Mouse (Mus musculus): ENCODE measurements at regions not wholly inside any gene's neighbourhood (a gene's known extent, or its start where the extent isn't known, plus 50 kb on each side); places are given as distances from the start of the nearest gene placed in this dataset.
"Not testable (repeated sequence)": the region's sequence is repeated elsewhere in the genome, so short reads cannot be mapped to it uniquely, and the experiment has no call there.

DNA sequence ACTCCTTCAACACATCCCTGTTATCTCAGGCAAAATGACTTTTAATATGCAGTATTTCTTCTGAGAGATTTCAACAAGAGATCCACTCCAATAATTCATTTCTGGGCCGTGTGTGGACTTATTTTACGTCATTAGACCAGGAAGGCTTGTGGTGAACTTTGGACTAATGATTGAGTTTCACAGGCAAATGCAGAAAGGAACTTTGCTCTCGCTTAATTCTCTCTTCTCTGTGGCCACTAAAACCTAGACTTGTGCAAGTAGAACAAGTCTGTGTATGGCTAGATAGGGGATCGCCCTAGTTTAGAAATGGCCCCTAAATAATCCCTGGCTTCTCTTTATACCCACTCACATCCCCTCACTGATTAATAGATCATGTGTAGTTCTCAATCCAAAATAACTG, 50.6 kb upstream of the Ppp1r12a start:
- no peak for DNase-seq (ENCODE audit: low spot score in 2 of 2)

DNA sequence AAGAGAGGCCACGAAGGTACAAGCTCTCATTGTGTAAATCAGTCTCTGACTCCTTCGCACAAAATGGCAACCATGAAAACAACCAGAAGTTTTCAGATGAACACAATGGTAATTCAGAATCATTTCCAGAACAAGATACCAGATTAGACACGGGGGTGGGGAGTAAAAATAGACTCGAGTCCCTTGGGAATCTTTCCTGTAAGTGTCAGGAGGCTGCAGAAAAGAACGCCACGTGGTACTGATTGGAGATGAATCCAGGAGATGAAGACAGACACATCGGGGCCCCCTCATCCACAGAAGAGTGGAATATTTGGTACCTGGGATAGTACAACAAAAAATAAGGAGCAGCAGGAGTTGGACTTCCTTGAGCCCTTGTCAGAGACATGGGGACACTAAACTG, 51.1 kb upstream of the Ppp1r12a start:
- peak in 1 of 2 experiments; percentile 27 for DNase-seq (ENCODE audit: low spot score in 2 of 2)

DNA sequence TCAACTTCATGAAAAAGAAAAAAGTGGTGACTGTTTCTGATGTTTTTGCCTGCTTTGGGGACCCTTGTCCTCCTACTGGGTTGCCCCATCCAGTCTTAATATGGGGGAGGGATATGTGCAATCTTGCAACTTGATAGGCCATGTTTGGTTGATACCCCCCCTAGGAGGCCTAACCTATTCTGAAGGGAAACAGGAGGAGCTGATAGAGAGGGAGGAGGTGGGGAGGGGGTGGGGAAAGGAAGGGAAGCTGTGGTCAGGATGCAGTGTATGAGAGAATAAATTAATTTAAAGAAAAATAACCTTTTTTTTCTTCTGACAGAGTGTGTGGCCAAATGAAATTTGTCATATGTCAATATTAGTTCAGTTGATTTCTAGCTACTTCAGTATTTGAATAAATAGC, 51.8 kb upstream of the Ppp1r12a start:
- no peak for DNase-seq (ENCODE audit: low spot score in 2 of 2)

DNA sequence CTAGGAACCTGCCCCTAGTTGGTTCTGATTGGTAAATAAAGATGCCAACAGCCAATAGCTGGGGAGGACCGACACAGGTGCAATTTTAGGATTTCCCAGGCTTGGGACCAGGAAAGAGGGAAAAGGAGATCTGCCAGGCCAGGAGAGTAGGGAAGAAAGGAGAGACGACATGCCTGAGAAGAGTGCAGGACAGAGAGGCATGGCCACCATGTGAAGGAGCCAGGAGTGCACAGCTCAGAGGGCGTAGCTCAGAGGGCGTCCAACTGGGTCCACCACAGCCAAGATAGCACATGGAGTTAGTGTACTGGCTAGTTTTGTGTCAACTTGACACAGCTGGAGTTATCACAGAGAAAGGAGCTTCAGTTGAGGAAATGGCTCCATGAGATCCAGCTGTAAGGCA, 53.5 kb upstream of the Ppp1r12a start:
- DNase-seq (ENCODE audit: low spot score in 2 of 2) = not testable (repeated sequence)

DNA sequence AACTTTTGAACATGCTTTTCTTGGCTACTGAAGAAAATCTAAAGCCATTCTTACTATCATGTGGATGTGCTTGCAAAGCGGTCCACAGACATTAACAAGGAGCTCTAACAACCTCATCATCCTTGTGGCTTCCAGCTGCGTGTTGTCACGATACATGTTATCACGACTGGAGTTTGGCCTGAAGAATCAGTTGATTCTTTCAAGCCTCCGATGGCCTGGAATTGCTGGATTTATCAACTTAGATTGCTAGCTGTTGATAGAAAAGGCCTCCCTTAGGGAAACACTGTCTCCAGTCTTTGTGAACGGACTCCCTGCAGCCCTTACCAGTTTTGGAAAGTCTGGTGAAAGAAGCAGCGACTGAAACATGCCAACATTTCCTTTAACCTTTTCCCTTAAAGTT, 60.5 kb upstream of the Ppp1r12a start:
- no peak for DNase-seq (ENCODE audit: low spot score in 2 of 2)

DNA sequence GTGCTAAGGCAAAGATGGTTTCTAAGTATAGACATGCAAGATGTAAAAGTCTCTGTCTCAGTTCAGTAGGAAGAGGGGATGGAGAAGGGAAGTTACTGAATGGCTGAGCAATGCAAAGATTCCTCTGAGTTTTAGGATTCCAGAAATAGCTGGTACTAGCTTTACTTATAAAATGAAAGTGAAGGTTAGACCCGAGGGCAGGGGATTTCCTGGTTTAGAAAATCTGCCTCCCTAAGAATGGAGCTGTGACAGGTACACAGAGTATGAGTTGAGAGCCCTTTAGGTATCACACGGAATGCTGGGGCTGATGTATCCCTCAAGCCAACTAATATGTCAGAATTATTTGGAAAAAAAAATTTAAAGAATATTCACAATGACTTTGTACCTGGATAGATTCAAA, 69.0 kb upstream of the Ppp1r12a start:
- DNase-seq (ENCODE audit: low spot score in 2 of 2) = no peak

DNA sequence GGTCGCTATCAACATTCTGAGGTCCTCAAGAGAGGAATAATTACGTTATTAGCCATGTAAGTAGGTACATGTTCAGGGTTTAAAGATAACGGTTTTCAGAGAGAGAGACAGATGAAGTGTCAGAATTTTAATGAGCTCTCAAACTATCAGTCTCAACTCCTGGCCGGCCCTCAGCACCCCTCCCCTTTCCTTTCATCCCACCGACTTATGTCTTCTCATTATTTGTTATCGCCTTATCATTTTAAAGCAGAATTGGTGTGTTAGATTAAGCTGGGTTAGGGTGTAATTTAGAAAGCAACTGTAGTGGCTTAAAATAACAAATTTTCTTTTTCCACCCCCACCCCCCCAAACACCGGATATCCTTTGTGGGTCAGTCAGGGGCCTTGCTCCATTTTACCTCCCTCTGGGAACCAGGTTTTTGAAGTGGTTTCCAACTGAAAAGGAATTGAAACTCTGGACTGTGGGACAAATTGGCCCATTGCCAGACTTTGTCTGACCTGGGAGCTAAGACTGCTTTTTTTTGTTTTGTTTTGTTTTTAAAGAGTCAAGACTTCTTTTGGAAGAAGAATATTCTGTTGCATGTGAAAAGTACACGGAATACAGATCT, 72.5 kb upstream of the Ppp1r12a start:
- DNase-seq (ENCODE audit: low spot score in 2 of 2) = no peak

DNA sequence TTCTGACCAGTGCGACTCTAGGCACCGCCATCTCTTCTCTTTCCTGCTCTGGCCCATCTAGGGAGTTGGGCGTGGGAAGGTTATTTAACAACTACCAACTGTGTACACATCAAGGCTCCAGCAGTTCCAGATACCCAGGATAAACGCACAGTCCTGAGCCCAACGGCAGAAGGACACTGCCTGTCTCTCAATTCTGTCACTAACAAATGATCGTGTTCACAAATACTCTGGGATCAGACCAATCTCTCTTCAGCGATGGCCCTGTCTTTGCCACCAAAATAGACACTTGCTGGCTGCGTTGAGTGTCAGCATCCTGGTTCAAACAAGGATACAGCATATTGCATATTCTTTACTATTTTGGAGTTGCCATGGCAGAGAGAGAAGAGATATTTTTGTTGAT, 73.1 kb upstream of the Ppp1r12a start:
- DNase-seq (ENCODE audit: low spot score in 2 of 2) = peak in 1 of 2 experiments; percentile 28

DNA sequence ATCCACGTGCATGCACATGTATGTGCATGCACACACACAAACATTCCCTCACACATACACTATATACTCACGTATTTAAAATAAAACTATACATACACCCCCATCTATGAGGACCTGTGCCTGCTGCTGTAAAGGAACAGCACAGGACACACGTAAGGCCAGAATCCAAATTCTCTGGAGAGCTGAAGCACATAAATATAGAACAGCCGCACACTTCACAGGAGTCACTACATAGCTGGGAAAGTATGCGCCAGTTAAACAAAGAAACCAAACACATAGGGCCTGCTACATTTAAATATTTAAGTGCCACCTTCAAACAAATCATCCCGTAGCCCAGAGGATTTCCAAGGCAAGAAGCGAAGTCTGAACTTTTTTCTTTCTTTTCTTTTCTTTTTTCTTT, 73.8 kb upstream of the Ppp1r12a start:
- DNase-seq (ENCODE audit: low spot score in 2 of 2) = no peak

DNA sequence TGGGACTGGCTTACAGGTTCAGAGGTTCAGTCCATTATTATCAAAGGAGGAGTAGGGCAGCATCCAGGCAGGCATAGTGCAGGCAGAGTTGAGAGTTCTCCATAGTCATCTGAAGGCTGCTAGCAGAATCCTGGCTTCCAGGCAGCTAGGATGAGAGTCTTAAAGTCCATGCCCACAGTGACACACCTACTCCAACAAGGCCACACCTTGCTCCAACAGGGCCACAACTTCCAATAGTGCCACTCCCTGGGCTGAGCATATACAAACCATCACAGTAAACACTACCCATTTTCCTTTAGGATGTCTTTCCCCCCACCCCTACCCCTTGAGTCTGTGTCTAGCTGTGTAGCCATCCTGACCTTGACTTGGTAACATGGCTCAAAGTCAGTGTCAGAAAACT, 78.8 kb upstream of the Ppp1r12a start:
- no peak for DNase-seq (ENCODE audit: low spot score in 2 of 2)

DNA sequence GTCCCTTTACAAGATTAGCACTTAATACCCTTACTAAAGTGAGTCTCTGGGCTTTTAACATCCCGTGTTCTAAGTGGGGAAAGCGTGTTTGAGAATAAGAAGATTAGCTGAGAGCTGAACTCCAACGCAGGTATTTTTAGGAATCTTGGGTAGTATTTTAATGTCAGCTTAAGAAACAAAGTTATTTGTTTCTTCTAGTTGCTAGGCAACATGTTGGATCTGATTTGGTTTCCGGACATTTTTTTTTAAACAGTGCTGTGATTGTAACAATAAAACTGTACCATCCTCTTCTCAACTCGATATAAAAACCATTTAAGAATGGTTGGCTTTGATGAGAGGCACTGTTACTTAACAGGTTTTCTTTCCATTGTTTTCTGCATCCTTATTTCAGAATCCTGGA, 86.8 kb upstream of the Ppp1r12a start:
- no peak for DNase-seq (ENCODE audit: low spot score in 2 of 2)

DNA sequence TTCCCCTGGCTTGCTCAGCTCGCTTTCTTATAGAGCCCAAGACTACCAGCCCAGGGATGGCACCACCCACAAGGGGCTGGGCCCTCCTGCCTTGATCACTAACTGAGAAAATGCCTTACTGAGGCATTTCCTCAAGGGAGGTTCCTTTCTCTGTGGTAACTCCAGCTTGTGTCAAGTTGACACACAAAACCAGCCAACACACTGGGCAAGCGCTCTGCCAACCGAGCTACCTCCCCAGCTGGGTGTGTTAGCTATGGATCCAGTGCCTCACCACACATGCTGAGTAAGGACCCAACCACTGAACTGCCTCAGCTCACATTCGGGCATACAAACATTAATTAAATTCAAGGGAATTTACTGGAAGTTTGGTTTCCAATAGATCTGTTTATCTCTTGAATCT, 88.2 kb upstream of the Ppp1r12a start:
- no peak for DNase-seq (ENCODE audit: low spot score in 2 of 2)

DNA sequence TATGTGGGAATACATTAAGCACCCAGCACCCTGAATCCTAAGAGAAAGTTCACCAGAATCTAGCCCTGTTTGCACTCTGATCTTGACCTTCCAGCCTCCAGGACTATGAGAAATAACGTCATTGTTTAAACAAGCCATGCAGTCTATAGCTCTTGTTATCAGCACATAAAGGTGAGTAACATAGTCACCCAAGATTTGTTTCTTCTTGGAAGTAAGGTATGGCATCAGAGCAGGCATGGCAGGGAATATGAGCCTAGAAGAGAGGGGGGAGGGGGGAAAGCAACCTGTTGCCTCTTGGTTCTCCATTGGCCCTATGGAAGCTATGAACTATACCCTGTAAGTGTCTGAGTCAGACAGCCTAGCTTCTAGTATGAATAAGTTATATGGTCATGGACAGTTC, 89.8 kb upstream of the Ppp1r12a start:
- no peak for DNase-seq (ENCODE audit: low spot score in 2 of 2)

DNA sequence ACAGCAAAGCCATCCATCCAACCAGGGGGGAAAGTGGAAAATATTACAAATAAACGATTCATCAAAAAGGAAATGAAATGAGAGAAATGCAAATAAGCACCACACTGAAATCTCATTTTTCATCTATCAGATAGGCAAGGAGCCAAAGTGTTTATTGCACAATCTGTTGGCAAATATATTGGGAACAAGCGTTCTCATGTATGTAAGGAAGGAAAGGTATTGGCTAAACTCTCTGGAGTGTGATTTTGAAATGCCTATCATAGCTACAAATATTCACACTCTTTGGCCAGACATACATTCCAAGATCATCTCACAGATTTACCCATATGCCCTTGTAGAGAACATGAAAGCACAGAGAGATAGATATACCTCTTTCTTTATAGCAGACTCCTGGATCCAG, 90.6 kb upstream of the Ppp1r12a start:
- DNase-seq (ENCODE audit: low spot score in 2 of 2) = no peak

DNA sequence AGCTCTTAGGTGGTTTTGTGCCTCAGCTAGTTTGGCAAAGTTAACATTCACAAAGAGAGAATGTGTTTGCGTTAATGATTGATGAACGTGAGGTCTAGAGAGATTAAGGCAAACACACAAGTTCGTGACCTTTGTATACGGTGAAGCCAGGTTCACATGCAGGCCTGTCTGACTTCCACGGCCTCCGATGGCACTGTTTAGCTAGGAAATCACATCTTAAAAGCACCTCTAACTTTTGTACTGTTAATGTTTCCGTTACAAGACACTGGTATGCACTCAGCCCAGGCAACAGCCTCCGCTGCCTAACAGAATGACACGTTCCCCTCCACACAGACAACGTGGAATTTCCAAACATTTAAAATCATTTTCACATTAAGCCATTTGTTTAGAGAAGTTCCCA, 94.3 kb upstream of the Ppp1r12a start:
- no peak for DNase-seq (ENCODE audit: low spot score in 2 of 2)

DNA sequence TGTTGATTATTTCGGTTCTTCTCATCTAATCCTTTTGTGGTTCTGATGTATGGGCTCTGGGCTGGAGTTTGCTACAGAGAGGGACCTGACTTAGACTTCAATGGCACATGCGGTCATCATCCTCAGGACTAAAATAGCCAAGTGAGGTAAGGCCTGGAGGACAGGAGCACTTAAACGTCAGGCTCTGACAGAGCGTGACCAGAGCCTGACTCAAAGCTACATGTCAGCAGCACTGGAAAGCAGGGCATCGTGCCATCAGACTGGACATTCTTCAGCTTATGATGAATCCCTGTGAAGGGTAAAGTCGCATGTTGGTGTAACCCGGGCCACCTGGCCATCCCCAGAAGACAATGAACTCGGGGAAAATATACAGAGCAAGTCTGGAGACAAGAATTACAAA, 95.8 kb upstream of the Ppp1r12a start:
- DNase-seq (ENCODE audit: low spot score in 2 of 2) = no peak

DNA sequence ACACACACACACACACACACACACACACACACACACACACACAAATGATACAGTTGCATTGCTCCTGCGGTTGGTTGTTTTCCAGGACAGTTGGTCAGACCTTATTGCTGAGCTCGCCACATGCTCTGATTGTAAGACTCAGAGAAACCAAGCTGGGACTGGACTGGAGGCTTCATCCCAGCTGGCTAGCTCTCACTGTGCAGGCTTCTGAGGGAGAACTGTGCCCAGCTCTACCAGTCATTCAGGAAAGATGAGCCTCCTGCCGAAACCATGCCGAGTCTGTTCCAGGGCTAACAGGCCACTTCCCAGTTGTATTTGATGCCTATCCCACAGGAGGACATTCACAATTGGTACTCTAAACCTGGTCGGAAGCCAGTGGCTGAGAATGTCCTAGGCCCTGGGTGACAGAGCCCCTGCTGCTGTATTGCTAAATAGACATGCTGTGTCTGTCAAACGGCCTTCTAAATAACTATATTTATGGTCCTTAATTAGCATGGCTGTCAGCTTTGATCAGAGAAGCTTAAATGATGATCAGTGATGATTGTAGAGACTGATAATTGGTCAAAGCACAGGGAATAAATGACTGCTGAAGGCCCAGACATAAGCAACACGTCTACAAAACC, 100.1 kb upstream of the Ppp1r12a start:
- DNase-seq (ENCODE audit: low spot score in 2 of 2) = no peak

DNA sequence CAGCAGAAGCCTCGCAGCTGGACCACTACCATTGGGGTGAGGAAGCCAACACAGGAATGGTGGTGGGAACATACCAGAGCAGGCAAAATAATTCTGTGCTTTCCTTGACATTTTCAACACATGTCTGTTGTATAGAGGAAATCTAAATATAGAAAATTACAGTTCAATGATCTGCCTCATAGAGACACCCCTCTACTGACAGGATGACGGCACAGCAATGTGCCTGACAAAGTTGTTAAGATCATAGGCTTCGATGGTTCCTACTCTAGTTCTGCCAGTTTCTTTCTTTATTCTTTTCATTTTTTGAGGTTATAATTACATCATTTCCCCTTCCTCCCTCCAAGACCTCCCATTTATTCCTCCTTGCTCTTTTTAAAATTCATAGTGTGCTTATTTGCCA, 101.4 kb upstream of the Ppp1r12a start:
- DNase-seq (ENCODE audit: low spot score in 2 of 2) = no peak

DNA sequence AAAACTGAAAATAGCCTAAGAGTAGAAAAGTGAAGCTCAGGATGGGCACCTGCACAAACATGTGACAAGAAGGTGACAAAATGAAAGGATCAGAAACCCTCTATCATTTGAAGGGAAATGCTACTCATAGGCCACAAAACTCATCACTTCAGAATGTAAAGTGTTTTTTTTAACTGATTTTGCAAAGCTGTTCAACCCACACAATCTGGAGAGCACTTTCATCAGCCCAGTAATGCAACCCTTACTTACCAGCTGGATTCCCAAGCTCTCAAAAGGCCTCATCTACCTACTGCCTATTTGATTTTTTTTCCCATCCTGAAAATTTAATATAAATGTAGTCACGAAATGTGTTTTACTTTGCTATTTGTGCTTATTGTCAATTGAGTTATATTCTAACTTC, 110.4 kb upstream of the Ppp1r12a start:
- no peak for DNase-seq (ENCODE audit: low spot score in 2 of 2)

DNA sequence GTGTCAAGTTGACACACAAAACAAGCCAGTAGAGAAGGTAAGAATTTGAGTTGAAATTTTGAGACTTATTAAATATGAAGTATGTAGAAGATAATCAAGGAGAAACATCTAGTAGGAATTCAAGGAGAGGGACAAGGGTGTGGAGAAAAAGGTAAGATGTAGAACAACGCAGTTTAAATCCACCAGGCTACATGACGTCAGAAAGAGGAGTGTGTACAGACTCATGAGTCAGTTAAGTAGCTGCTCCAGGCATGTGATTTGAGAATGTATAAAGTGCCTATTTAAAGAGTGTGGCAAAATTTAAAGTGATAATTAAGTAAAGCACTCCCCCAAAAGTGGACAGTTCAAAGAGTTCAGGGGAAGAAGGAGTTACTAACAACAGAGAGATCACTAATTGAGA, 113.6 kb upstream of the Ppp1r12a start:
- no peak for DNase-seq (ENCODE audit: low spot score in 2 of 2)

DNA sequence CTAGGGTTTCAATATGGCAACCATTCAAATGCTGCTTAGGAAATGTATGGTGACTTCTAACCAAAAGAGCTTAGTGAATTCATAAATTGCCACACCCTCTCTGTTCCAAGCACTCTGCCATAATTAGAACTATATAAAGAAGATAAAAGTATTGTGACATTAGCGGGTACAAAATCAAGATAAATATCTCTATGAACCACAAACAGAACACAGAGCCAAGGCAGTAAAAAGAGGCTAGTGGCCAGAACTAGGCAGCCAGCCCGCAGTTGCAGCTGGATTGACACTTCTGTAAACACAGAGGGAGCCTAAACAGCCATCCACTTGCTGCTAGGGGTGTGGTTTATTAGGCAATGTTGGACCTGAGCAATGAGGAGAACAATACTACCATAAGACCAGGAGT, 118.5 kb upstream of the Ppp1r12a start:
- no peak for DNase-seq (ENCODE audit: low spot score in 2 of 2)

DNA sequence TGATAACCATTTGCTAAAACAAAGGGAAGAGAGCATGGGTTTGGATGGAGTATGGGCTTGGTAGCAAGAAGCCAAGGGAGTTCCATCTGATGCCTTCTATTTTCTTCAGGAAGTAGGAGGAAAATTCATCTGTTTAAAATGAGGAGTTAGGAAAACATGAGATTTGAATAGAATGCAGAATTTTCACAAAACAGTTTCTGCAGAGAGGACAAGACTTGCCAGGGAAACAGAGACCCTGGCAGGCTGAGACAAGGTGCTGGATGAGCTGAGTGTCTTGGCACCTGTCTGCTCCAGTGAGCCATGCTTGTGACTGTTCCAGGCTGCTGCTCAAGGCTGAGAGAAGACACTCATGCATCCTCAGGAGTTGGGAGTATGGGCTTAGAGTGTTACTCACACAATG, 122.0 kb upstream of the Ppp1r12a start:
- peak in 1 of 2 experiments; percentile 16 for DNase-seq (ENCODE audit: low spot score in 2 of 2)

DNA sequence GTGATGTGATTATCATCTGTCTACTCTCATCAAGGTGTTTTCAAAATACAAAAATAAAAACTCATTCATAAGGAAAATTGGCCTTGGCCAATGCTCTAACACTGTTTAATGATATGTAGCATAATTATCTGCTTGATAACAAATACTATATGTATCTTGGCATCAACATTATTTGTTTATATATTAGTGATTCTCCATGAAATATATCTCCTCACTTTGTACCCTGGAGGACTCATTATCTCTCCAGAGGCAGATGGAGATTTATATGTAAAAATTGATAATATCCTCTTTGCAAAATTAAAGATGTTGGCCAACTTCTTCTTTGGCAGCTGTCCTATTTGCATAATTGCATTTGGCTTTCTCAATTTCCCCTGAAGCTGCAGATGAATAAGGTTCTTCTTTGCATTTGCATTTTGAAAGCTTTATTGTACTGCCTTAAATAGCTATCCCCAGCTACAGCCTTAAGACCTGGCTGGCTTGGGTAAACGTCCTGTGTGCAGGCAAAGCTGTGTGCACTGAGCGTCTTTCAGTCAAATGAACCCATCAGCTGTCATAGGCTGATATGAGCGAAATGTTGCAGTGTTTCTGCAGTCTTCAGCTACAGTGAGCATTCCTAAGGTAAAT, 124.7 kb upstream of the Otogl start:
- no peak for DNase-seq (ENCODE audit: low spot score in 2 of 2)

DNA sequence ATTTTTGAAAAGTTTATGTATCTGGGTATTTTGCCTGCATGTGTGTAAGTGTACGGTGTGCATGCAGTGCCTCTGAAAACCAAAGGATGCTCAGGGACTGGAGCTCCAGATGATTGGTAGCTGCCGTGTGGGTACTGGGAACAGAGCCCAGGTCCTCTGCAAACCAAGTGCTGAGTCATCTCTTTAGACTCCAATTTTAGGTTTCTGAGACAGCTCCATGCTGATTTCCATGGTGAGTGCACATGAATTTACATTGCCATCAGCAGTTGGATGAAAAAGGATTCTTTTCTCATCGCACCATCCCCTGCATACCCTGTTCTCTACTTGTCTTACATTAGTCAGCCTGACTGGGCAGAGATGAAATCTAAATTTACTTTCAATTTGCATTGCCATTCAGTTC, 122.1 kb upstream of the Otogl start:
- peak; percentile 51 to 83 for DNase-seq (ENCODE audit: low spot score in 2 of 2)
